Mouse (Mus musculus) layer of hippocampus, postnatal 36 days (tissue): Measurements from ENCODE around the gene Actn1. TPM values are rescaled to one million over a fixed set of nuclear protein-coding genes. Genes with fewer than 3 reads are reported as not detected.

Experiments used
- DNase-seq, 2 experiments: peaks; one replicate each; pipeline ENCODE4 v3.0.0; 2022
- total RNA-seq, 2 experiments: library from RNA; stranded (reverse); gene quantifications; 2 replicates each; pipeline ENCODE4 v1.2.3; 2021

Actn1 gene
- total RNA-seq, 2 experiments from 2014 or later, result 97.5 to 106 TPM

GRCm38 (mm10) chr12:80226101-80226500 is 34.1 kb downstream of the Actn1 start:
- no peak for DNase-seq

GRCm38 (mm10) chr12:80224241-80224731 is 35.9 kb downstream of the Actn1 start:
- DNase-seq, result no peak

- no peak for DNase-seq
Measured at GRCm38 (mm10) chr12:80223511-80223910, 36.7 kb downstream of the Actn1 start.

GRCm38 (mm10) chr12:80222473-80222872 is 37.7 kb downstream of the Actn1 start:
- DNase-seq, result no peak

- no peak for DNase-seq
Measured at GRCm38 (mm10) chr12:80220260-80221038, 39.7 kb downstream of the Actn1 start.

- no peak for DNase-seq
Measured at GRCm38 (mm10) chr12:80218784-80219183, 41.4 kb downstream of the Actn1 start.

- DNase-seq, result no peak
Measured at GRCm38 (mm10) chr12:80218045-80218611, 42.0 kb downstream of the Actn1 start.

- no peak for DNase-seq
Measured at GRCm38 (mm10) chr12:80217049-80217448, 43.1 kb downstream of the Actn1 start.

- DNase-seq, result no peak
Measured at GRCm38 (mm10) chr12:80216258-80216881, 43.8 kb downstream of the Actn1 start.

GRCm38 (mm10) chr12:80213810-80214209 is 46.4 kb downstream of the Actn1 start:
- no peak for DNase-seq

GRCm38 (mm10) chr12:80213263-80213662 is 46.9 kb downstream of the Actn1 start:
- no peak for DNase-seq

- no peak for DNase-seq
Measured at GRCm38 (mm10) chr12:80210791-80211612, 49.2 kb downstream of the Actn1 start.

- DNase-seq, result no peak
Measured at GRCm38 (mm10) chr12:80209914-80210313, 50.3 kb downstream of the Actn1 start.

- no peak for DNase-seq
Measured at GRCm38 (mm10) chr12:80208126-80208820, 51.9 kb downstream of the Actn1 start.

- no peak for DNase-seq
Measured at GRCm38 (mm10) chr12:80203284-80203683, 56.9 kb downstream of the Actn1 start.

- no peak for DNase-seq
Measured at GRCm38 (mm10) chr12:80199738-80200137, 60.4 kb downstream of the Actn1 start.

GRCm38 (mm10) chr12:80198487-80198886 is 61.7 kb downstream of the Actn1 start:
- DNase-seq, result peak; percentile 39 to 45

GRCm38 (mm10) chr12:80197343-80197742 is 62.8 kb downstream of the Actn1 start:
- DNase-seq, result peak in 1 of 2 experiments; percentile 26

- DNase-seq, result no peak
Measured at GRCm38 (mm10) chr12:80191806-80192205, 68.4 kb downstream of the Actn1 start.

GRCm38 (mm10) chr12:80191371-80191770 is 68.8 kb downstream of the Actn1 start:
- DNase-seq, result no peak

- DNase-seq, result no peak
Measured at GRCm38 (mm10) chr12:80190915-80191314, 69.3 kb downstream of the Actn1 start.

- DNase-seq, result no peak
Measured at GRCm38 (mm10) chr12:80184041-80184440, 76.1 kb downstream of the Actn1 start.
